Mouse (Mus musculus): Measurements from ENCODE around the gene Mpp3. TPM values are rescaled to one million over a fixed set of nuclear protein-coding genes. Genes with fewer than 3 reads are reported as not detected.

Gene Mpp3
- total and polyA plus RNA-seq, 3 experiments = 0.12 to 3.8 (median 0.31) TPM

DNA sequence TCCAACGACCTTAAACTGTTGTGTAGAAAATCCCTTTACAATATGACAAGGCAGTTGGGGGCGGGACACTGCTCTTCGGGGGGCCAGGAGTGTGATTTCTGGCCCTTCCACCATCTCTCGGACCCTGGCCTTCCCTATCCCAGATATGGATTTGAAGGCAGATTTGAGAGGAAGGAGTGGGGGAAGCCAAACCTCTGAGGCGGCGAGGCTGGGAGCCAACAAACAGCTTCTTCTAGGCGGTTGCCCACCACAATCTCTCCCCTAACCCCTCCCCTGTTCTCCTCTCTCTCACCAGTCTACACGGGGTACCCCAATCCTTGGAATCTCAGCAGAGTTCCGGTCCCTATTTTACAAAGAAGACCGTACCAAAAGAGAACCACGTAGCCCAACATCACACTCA is 65.2 kb downstream of the Mpp3 start:
- peaks cover 85% of the 10 kb centered on the region for H3K27me3 ChIP-seq (replicated peaks)

DNA sequence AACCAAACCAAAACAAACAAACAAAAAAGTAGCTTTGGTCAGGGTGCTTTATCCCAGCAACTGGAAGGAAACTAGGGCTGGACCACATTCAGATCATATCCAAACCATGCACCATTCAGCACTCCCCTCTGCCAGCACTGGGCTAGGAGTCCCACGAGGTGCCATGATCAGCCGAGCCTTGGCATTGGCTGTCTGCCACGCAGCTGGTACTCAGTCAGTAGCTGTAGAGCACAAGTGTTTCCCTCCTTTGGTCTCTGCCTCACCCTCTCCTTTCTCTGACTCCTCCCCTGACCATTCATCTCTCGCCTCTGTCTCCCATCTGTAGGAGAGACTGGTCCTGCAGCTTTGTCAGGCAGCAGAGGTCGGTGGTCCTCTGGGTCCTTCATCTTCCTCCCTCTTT is 70.8 kb downstream of the Mpp3 start:
- in situ Hi-C loops (cut with MboI; ENCODE audit: low pct_ligation_motif_present, low pct_unique_long_range_greater_than_20kb, low sequenced_read_pairs) = no loop called here

More for the DNA sequence above, 65.2 kb downstream of the Mpp3 start:
- H3K9me3 ChIP-seq (replicated peaks; ENCODE audit: low read length) = peaks cover 3% of the 10 kb centered on the region
- TF ChIP-seq NELFE (IDR thresholded peaks at IDR 0.05; ENCODE audit: low read depth, low read length) = no peak
- TF ChIP-seq MYC (IDR thresholded peaks at IDR 0.05; ENCODE audit: low read depth, low read length) = no peak
- no peak for TF ChIP-seq UBTF (IDR thresholded peaks at IDR 0.05; ENCODE audit: low read depth, low read length)
- no peak for TF ChIP-seq JUND (conservative IDR thresholded peaks at IDR 0.05; ENCODE audit: low read depth, low read length)
- TF ChIP-seq MAFK (IDR thresholded peaks at IDR 0.05; ENCODE audit: insufficient replicate concordance, low read length) = no peak
- TF ChIP-seq POLR2AphosphoS2 (IDR thresholded peaks at IDR 0.05; ENCODE audit: low read depth, low read length) = no peak
- TF ChIP-seq MAZ (IDR thresholded peaks at IDR 0.05; ENCODE audit: low read depth, low read length) = no peak
- TF ChIP-seq PAX5 (IDR thresholded peaks at IDR 0.05; ENCODE audit: low read length) = no peak
- no peak for TF ChIP-seq RCOR1 (conservative IDR thresholded peaks at IDR 0.05; ENCODE audit: low read depth, low read length)
- TF ChIP-seq CTCF (conservative IDR thresholded peaks at IDR 0.05 in 1 of 2, IDR thresholded peaks at IDR 0.05 in 1 of 2; ENCODE audit: low read depth in 2 of 2, low read length in 2 of 2) = no peak
- no peak for TF ChIP-seq CHD1 (IDR thresholded peaks at IDR 0.05; ENCODE audit: low read depth, low read length)
- TF ChIP-seq MAX (IDR thresholded peaks at IDR 0.05; ENCODE audit: low read length) = no peak
- no peak for TF ChIP-seq CHD2 (IDR thresholded peaks at IDR 0.05; ENCODE audit: low read length)
- TF ChIP-seq RAD21 (IDR thresholded peaks at IDR 0.05; ENCODE audit: low read depth, low read length) = no peak
- TF ChIP-seq IRF4 (IDR thresholded peaks at IDR 0.05; ENCODE audit: low read depth, low read length) = no peak
- no peak for TF ChIP-seq HCFC1 (IDR thresholded peaks at IDR 0.05; ENCODE audit: low read depth, low read length)
- no peak for TF ChIP-seq USF2 (conservative IDR thresholded peaks at IDR 0.05; ENCODE audit: low read depth, low read length)
- no peak for TF ChIP-seq MEF2A (IDR thresholded peaks at IDR 0.05; ENCODE audit: borderline replicate concordance, low read depth, low read length)
- TF ChIP-seq E2F4 (IDR thresholded peaks at IDR 0.05; ENCODE audit: insufficient replicate concordance, low read depth, low read length) = no peak
- TF ChIP-seq NRF1 (IDR thresholded peaks at IDR 0.05; ENCODE audit: low read depth, low read length) = no peak
- in situ Hi-C loops (cut with MboI; ENCODE audit: low pct_ligation_motif_present, low pct_unique_long_range_greater_than_20kb, low sequenced_read_pairs) = no loop called here
- dilution Hi-C loops (cut with MboI; ENCODE audit: extremely low pct_ligation_motif_present, extremely low pct_unique_long_range_greater_than_20kb, low sequenced_read_pairs) = loop anchor here (10.0 kb wide), 1 partner anchor 48 kb away; no protein-coding TSS in a partner anchor
- 0 out of 4 replicates have a peak, but pooled peaks cover 2 to 5% of the 10 kb centered on the region in 2 experiments for H3K4me1 ChIP-seq (ENCODE audit: control insufficient read depth in 1 of 2, insufficient read depth in 2 of 2)
- no peak overlapping the region for H3K9ac ChIP-seq (ENCODE audit: insufficient read depth, low read depth)
- H3K27ac ChIP-seq (ENCODE audit: insufficient read depth, low read depth) = no peak overlapping the region
- no peak overlapping the region for H3K4me3 ChIP-seq (replicated peaks in 1 of 3; ENCODE audit: low read depth in 2 of 3, low read length in 2 of 3, poor library complexity in 1 of 3)
- no peaks in the 10 kb centered on the region for H3K36me3 ChIP-seq (replicated peaks in 1 of 2; ENCODE audit: control insufficient read depth in 1 of 2, insufficient read depth in 1 of 2, low read length in 1 of 2)
- no peak for DNase-seq (ENCODE audit: extremely low read depth)
- no peaks in the 10 kb centered on the region for H3K79me2 ChIP-seq (replicated peaks; ENCODE audit: control insufficient read depth, extremely low read depth, insufficient read depth, poor library complexity, severe bottlenecking)
- H3K4me2 ChIP-seq (ENCODE audit: insufficient read depth, low read depth, poor library complexity, severe bottlenecking) = no peak overlapping the region

More for the DNA sequence above, 70.8 kb downstream of the Mpp3 start:
- Histone ChIP-seq H3K79me2 (replicated peaks; ENCODE audit: control insufficient read depth, extremely low read depth, insufficient read depth, poor library complexity, severe bottlenecking) (no peaks in the 10 kb centered on the region), H3K4me3 (replicated peaks in 1 of 3; ENCODE audit: low read depth in 2 of 3, low read length in 2 of 3, poor library complexity in 1 of 3) (no peak overlapping the region), H3K9ac (ENCODE audit: insufficient read depth, low read depth) (no peak overlapping the region), H3K9me3 (replicated peaks; ENCODE audit: low read length) (no peaks in the 10 kb centered on the region), H3K27me3 (replicated peaks) (peaks cover 63% of the 10 kb centered on the region), H3K4me2 (ENCODE audit: insufficient read depth, low read depth, poor library complexity, severe bottlenecking) (no peak overlapping the region), H3K36me3 (replicated peaks in 1 of 2; ENCODE audit: control insufficient read depth in 1 of 2, insufficient read depth in 1 of 2, low read length in 1 of 2) (no peaks in the 10 kb centered on the region), H3K4me1 (ENCODE audit: control insufficient read depth in 1 of 2, insufficient read depth in 2 of 2) (peaks cover 3 to 17% of the 10 kb centered on the region in 2 experiments; a peak in 3 of 4 replicates), H3K27ac (ENCODE audit: insufficient read depth, low read depth) (no peak overlapping the region)
- no peak for DNase-seq (ENCODE audit: extremely low read depth)
- TF ChIP-seq TCF12 (IDR thresholded peaks at IDR 0.05; ENCODE audit: low read depth, low read length) (no peak), RCOR1 (conservative IDR thresholded peaks at IDR 0.05; ENCODE audit: low read depth, low read length) (no peak), MAX (IDR thresholded peaks at IDR 0.05; ENCODE audit: low read length) (no peak), ZNF384 (IDR thresholded peaks at IDR 0.05; ENCODE audit: low read depth, low read length) (no peak), TBP (conservative IDR thresholded peaks at IDR 0.05; ENCODE audit: low read depth, low read length) (no peak), CTCF (conservative IDR thresholded peaks at IDR 0.05 in 1 of 2, IDR thresholded peaks at IDR 0.05 in 1 of 2; ENCODE audit: low read depth in 2 of 2, low read length in 2 of 2) (no peak), E2F4 (IDR thresholded peaks at IDR 0.05; ENCODE audit: insufficient replicate concordance, low read depth, low read length) (no peak), IRF4 (IDR thresholded peaks at IDR 0.05; ENCODE audit: low read depth, low read length) (no peak), JUND (conservative IDR thresholded peaks at IDR 0.05; ENCODE audit: low read depth, low read length) (no peak), SMC3 (IDR thresholded peaks at IDR 0.05; ENCODE audit: low read depth, low read length) (no peak), USF2 (conservative IDR thresholded peaks at IDR 0.05; ENCODE audit: low read depth, low read length) (no peak), NRF1 (IDR thresholded peaks at IDR 0.05; ENCODE audit: low read depth, low read length) (no peak), MAFK (IDR thresholded peaks at IDR 0.05; ENCODE audit: insufficient replicate concordance, low read length) (no peak)
- dilution Hi-C loops (cut with MboI; ENCODE audit: extremely low pct_ligation_motif_present, extremely low pct_unique_long_range_greater_than_20kb, low sequenced_read_pairs) = no loop called here

All from CH12.LX (cell line).